16 mouse cellular contexts compared by ENCODE assay signal in the genomic region with DNA sequence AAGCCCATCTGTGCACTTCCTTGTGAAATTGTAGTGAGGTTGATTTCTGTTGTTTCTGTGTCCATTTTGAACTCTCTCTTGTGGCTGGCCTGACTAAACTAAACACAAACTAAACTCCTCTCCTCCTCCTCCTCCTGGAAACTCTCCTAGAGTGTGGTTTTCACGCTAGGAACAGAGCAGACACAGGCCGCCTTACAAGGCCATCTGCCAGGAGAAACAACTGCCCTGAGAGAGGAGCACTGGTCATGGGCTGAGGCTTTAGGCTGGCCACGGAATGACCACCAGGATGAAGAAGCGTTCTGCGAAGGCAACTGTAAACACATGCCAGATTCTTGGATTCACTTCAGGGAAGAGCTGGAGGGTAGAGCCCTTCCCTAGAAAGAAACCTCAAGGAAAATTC.
"Had no signal": no experiment of that assay in that cellular context is flagged by ENCODE, and none has a peak within 500 bp of the region (broad histone marks: within the 10 kb centered on the region; RNA-seq: fewer than 3 reads in every experiment).

No protein-coding gene starts in this region.

- H3K4me1 ChIP-seq: kidney, embryonic 15.5 days; limb, embryonic 12.5 days; midbrain, embryonic 15.5 days; neural tube, embryonic 13.5 days had no signal

- H3K27ac ChIP-seq: kidney, embryonic 15.5 days; limb, embryonic 12.5 days; liver, embryonic 13.5 days; midbrain, embryonic 15.5 days; neural tube, embryonic 13.5 days had no signal

- H3K36me3 ChIP-seq: kidney, embryonic 15.5 days; limb, embryonic 12.5 days; liver, embryonic 13.5 days; midbrain, embryonic 15.5 days; neural tube, embryonic 13.5 days had no signal

- H3K9ac ChIP-seq: kidney, embryonic 15.5 days; limb, embryonic 12.5 days; liver, embryonic 13.5 days; midbrain, embryonic 15.5 days; neural tube, embryonic 13.5 days had no signal

- H3K4me3 ChIP-seq: kidney, embryonic 15.5 days; limb, embryonic 12.5 days; liver, embryonic 13.5 days; megakaryocyte, embryonic 14.5 days; midbrain, embryonic 15.5 days; neural tube, embryonic 13.5 days had no signal

- H3K4me2 ChIP-seq: kidney, embryonic 15.5 days; limb, embryonic 12.5 days; liver, embryonic 13.5 days; midbrain, embryonic 11.5 days; midbrain, embryonic 15.5 days; neural tube, embryonic 13.5 days had no signal

- H3K27me3 ChIP-seq: kidney, embryonic 15.5 days; limb, embryonic 12.5 days; liver, embryonic 13.5 days; megakaryocyte, embryonic 14.5 days; midbrain, embryonic 15.5 days; neural tube, embryonic 13.5 days had no signal

- ATAC-seq: midbrain, embryonic 15.5 days had no signal

- H3K9me3 ChIP-seq: kidney, embryonic 15.5 days; limb, embryonic 12.5 days; liver, embryonic 13.5 days; megakaryocyte, embryonic 14.5 days; midbrain, embryonic 15.5 days; neural tube, embryonic 13.5 days had no signal

- DNase-seq: kidney, adult 18-20 months; kidney, postnatal 25 days; layer of hippocampus, postnatal 36 days; liver; liver, embryonic 13.5 days; lung, adult 18-20 months; lung, postnatal 36 days; right cerebral cortex, adult 18-20 months; right cerebral cortex, postnatal 25 days; thymus, postnatal 14 days had no signal
